Mouse (Mus musculus) ES-Bruce4 (cell line): ENCODE data around the gene Prima1. TPM values are rescaled to one million over a fixed set of nuclear protein-coding genes. Genes with fewer than 3 reads are reported as not detected.
A peak's percentile ranks its signal among the peaks of the same experiment; 100 is the strongest.

Experiments used
- H3K27ac ChIP-seq: 2 replicates; pipeline ENCODE4 v1.5.1; 2012; ENCODE audit warnings: low read length, inconsistent platforms; ENCODE audit not compliant: insufficient read depth
- H3K27me3 ChIP-seq: 2 replicates; pipeline ENCODE4 v1.6.1; 2012; ENCODE audit warnings: mild to moderate bottlenecking, low read length, inconsistent platforms; ENCODE audit not compliant: control insufficient read depth, poor library complexity, insufficient read depth, severe bottlenecking
- H3K36me3 ChIP-seq: 2 replicates; pipeline ENCODE4 v1.6.1; 2012; ENCODE audit warnings: inconsistent platforms, mild to moderate bottlenecking, low read length, moderate library complexity; ENCODE audit not compliant: control insufficient read depth, poor library complexity, insufficient read depth, severe bottlenecking
- H3K4me1 ChIP-seq: one replicate; pipeline ENCODE4 v1.8.1; 2011; ENCODE audit warnings: low read length; ENCODE audit not compliant: control insufficient read depth, insufficient read depth
- H3K4me3 ChIP-seq: 2 replicates; pipeline ENCODE4 v1.5.1; 2011; ENCODE audit warnings: low read depth, mild to moderate bottlenecking, low read length
- H3K9ac ChIP-seq: 2 replicates; pipeline ENCODE4 v1.6.1; 2012; ENCODE audit warnings: low read depth, mild to moderate bottlenecking, inconsistent platforms; ENCODE audit not compliant: poor library complexity, severe bottlenecking
- H3K9me3 ChIP-seq: replicated peaks from 2 replicates; pipeline ENCODE4 v1.6.1; 2012; ENCODE audit warnings: mild to moderate bottlenecking, low read length, inconsistent platforms; ENCODE audit not compliant: control insufficient read depth, poor library complexity, insufficient read depth, severe bottlenecking
- CTCF ChIP-seq: IDR thresholded peaks from one replicate; pipeline ENCODE4 v1.8.1; 2011; ENCODE audit warnings: low read depth, low read length
- EP300 ChIP-seq: IDR thresholded peaks from 2 replicates; pipeline ENCODE4 v1.6.1; 2011; ENCODE audit warnings: low read depth, low read length; ENCODE audit not compliant: insufficient read depth
- POLR2A ChIP-seq: IDR thresholded peaks from one replicate; pipeline ENCODE4 v1.8.1; 2011; ENCODE audit warnings: low read length; ENCODE audit not compliant: insufficient read depth
- polyA plus RNA-seq: library from polyadenylated mRNA; stranded (reverse); fragments of >200 nt; gene quantifications from 2 replicates; pipeline ENCODE4 v1.2.4, GENCODE M21; 2011; ENCODE audit warnings: low read depth; ENCODE audit not compliant: missing spikeins, insufficient read depth, insufficient read length

The Prima1 gene
- polyA plus RNA-seq, 1 experiment = not detected

- Histone ChIP-seq H3K27ac (no peak overlapping the region), H3K4me3 (no peak overlapping the region), H3K9me3 (no peaks in the 10 kb centered on the region; the same call in 1 of the 2 replicates), H3K27me3 (no peaks in the 10 kb centered on the region), H3K36me3 (no peaks in the 10 kb centered on the region), H3K9ac (no peak overlapping the region), H3K4me1 (no peaks in the 10 kb centered on the region)
- TF ChIP-seq POLR2A (no peak), CTCF (no peak), EP300 (no peak)
Observed at GRCm38 (mm10) chr12:103276422-103276821, 34.5 kb upstream of the Prima1 start.

GRCm38 (mm10) chr12:103273732-103274131, 31.8 kb upstream of the Prima1 start:
- TF ChIP-seq CTCF = no peak
- no peak for TF ChIP-seq POLR2A
- TF ChIP-seq EP300 = no peak
- Histone ChIP-seq H3K4me3 (no peak overlapping the region), H3K36me3 (no peaks in the 10 kb centered on the region), H3K9me3 (no peaks in the 10 kb centered on the region; the same call in 1 of the 2 replicates), H3K27ac (no peak overlapping the region), H3K27me3 (no peaks in the 10 kb centered on the region), H3K9ac (no peak overlapping the region), H3K4me1 (no peaks in the 10 kb centered on the region)

- H3K4me1 ChIP-seq = no peaks in the 10 kb centered on the region
- no peak for TF ChIP-seq EP300
- TF ChIP-seq CTCF = no peak
- no peak for TF ChIP-seq POLR2A
- no peak overlapping the region for H3K9ac ChIP-seq
- H3K4me3 ChIP-seq = no peak overlapping the region
- H3K27me3 ChIP-seq = no peaks in the 10 kb centered on the region
- H3K36me3 ChIP-seq = no peaks in the 10 kb centered on the region
- no peaks in the 10 kb centered on the region; the same call in 1 of the 2 replicates for H3K9me3 ChIP-seq
- H3K27ac ChIP-seq = no peak overlapping the region
Observed at GRCm38 (mm10) chr12:103273051-103273450, 31.1 kb upstream of the Prima1 start.

- Histone ChIP-seq H3K4me3 (no peak overlapping the region), H3K27me3 (no peaks in the 10 kb centered on the region), H3K9me3 (no peaks in the 10 kb centered on the region), H3K4me1 (no peaks in the 10 kb centered on the region), H3K27ac (no peak overlapping the region), H3K36me3 (no peaks in the 10 kb centered on the region), H3K9ac (no peak overlapping the region)
- TF ChIP-seq EP300 = no peak
- no peak for TF ChIP-seq CTCF
- TF ChIP-seq POLR2A = no peak
Observed at GRCm38 (mm10) chr12:103272176-103272575, 30.2 kb upstream of the Prima1 start.

GRCm38 (mm10) chr12:103266605-103267004, 24.7 kb upstream of the Prima1 start:
- Histone ChIP-seq H3K4me1 (no peaks in the 10 kb centered on the region), H3K36me3 (no peaks in the 10 kb centered on the region)

GRCm38 (mm10) chr12:103262017-103262865, 20.3 kb upstream of the Prima1 start:
- TF ChIP-seq EP300 (no peak), CTCF (peak; percentile 53), POLR2A (no peak)
- no peaks in the 10 kb centered on the region for H3K36me3 ChIP-seq
- H3K27ac ChIP-seq = no peak overlapping the region
- H3K4me3 ChIP-seq = no peak overlapping the region
- H3K9me3 ChIP-seq = no peaks in the 10 kb centered on the region; the same call in 1 of the 2 replicates
- no peaks in the 10 kb centered on the region for H3K27me3 ChIP-seq
- H3K9ac ChIP-seq = no peak overlapping the region
- no peaks in the 10 kb centered on the region for H3K4me1 ChIP-seq

More at GRCm38 (mm10) chr12:103266605-103267004, 24.7 kb upstream of the Prima1 start:
- H3K27me3 ChIP-seq = no peaks in the 10 kb centered on the region
- H3K4me3 ChIP-seq = no peak overlapping the region
- no peak overlapping the region for H3K9ac ChIP-seq
- no peak overlapping the region for H3K27ac ChIP-seq
- H3K9me3 ChIP-seq = no peaks in the 10 kb centered on the region
- no peak for TF ChIP-seq CTCF
- no peak for TF ChIP-seq EP300
- TF ChIP-seq POLR2A = no peak
